Mouse (Mus musculus) gastrocnemius, postnatal 4 days (tissue): ENCODE measurements at regions not wholly inside any gene's neighbourhood (a gene's known extent, or its start where the extent isn't known, plus 50 kb on each side); places are given as distances from the start of the nearest gene placed in this dataset.

Experiments
- DNase-seq, 2 experiments: peaks; one replicate each; pipeline ENCODE4 v3.0.0; 2021 to 2022; ENCODE audit warnings: low spot score in 2 of 2, mixed read lengths in 2 of 2

DNA sequence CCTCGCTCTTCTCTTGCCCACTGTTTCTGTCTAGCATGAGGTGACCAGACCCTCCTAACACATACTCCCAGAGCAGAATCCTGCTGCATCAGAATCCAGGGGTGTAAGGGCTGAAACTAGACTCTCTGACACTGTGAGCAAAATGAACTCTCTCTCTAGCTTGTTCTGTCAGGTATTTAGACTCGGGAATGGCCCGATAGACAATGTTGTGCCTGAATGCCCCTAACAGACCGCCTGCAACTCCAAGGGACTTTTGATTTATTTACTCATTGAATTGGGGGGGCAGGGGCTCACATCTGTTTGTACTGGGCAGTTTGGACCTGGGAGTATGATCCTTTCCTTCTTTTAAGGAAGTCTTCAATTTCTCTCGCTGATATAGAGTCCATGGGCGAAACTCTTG, 469.3 kb upstream of the Trpc7 start:
- no peak for DNase-seq

GRCm38 (mm10) chr13:57364396-57364795, 468.6 kb upstream of the Trpc7 start:
- no peak for DNase-seq

DNA sequence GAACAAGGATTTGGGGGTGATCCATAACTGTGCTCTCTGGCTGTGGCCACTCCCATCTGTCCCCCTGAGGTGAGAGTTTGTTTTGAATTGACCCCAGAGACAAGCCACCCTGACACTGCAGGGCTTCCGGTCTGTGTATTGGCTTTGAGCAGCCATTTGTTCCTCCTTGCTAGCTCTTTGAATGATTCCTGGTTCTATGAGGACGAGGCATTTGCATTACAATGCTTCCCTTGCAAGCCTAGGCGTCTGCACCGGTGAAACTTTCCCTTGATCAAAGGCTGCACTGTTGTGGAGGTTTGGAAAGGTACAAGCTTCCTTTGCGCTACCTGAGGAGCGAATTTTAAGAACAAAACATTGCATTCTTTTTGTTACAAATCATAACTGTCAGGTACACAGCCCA, 466.8 kb upstream of the Trpc7 start:
- no peak for DNase-seq

GRCm38 (mm10) chr13:57361286-57361685, 465.5 kb upstream of the Trpc7 start:
- no peak for DNase-seq

- DNase-seq: no peak
Observed at GRCm38 (mm10) chr13:57354606-57355005, 458.8 kb upstream of the Trpc7 start.

- DNase-seq: no peak
Observed at GRCm38 (mm10) chr13:57353976-57354375, 458.2 kb upstream of the Trpc7 start.

GRCm38 (mm10) chr13:57350828-57351227, 455.0 kb upstream of the Trpc7 start:
- DNase-seq: no peak

- DNase-seq: no peak
Observed at GRCm38 (mm10) chr13:57338676-57339075, 442.9 kb upstream of the Trpc7 start.

- DNase-seq: no peak
Observed at GRCm38 (mm10) chr13:57336596-57336995, 440.8 kb upstream of the Trpc7 start.

DNA sequence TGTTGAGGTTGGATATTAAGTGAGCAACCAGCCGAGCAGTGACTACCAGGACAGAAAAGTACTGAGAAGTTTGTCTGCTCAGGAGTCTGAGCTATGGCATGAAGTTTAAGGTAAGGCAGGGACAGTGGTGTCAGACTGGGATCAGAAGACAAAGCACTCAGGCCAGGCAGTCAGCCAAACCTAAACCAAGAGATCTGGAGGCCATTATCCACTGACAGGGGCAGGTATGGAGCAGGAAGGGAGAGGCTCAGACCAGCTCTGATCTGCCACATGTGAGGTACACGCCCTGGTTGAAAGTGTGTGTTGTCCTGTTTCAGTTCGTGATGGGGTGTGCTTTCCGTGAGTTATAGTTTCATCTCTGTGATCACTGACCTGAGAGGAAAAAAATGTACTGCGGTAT, 437.2 kb upstream of the Trpc7 start:
- DNase-seq: no peak

DNA sequence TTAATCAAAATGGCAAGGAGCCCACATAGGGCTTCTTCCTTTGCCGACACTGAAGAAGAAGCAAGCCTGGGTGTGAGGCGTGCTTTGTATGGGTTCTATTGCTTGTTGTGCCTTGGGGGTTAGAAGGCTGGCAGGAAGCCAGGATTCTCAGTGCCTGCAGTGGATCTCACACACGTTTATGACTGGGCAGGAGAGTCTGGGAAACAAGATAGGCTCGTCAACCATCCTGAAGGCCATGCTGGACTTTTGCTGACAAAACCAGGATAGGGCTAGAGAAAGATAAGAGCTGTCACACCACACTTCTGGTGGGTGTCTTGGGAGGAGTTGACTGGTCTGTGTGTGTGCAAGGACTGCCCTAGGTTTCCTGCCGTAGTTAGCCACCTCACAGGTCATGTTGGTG, 436.1 kb upstream of the Trpc7 start:
- no peak for DNase-seq

GRCm38 (mm10) chr13:57325306-57325925, 429.6 kb upstream of the Trpc7 start:
- DNase-seq: no peak

- no peak for DNase-seq
Observed at GRCm38 (mm10) chr13:57316211-57317005, 420.6 kb upstream of the Trpc7 start.

DNA sequence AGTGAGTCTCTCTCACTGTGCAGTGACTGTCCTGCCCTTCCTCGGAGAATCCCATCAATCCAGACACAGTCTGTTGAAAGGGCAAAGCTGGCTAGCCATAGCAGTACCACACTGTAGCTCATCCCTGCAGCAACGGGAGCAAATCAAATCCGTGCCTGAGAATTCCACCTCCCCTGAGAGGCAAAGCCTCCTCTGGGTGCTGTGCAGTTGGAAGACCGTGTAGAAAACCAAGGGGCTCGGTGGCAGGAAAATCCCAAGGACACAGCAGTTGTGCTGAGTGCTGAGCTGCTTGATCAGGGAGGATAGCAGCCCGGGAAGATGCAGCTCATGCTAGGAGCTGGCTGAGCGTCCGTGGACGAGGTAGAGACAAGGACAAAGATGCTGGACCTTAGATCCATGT, 418.7 kb upstream of the Trpc7 start:
- no peak for DNase-seq

DNA sequence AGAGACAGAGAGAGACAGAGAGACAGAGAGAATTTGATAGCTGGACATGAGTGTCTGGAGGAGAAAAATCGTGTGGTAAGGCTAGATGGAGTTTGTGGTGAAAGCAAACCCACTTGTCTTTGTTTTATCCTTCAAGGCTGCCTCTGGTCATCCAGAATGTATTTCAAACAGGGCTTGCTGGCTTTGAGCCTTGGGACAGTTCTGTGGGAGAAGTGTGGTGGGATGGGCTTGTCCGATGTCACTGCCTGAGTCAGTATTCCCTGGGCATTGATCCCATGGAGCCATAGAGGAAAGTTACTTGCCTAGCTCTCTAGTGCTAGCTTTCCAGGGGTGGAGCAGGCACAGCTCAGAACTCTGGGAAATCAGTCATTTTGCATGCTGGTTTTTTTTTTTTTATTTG, 417.9 kb upstream of the Trpc7 start:
- DNase-seq: no peak

- no peak for DNase-seq
Observed at GRCm38 (mm10) chr13:57311235-57311634, 415.4 kb upstream of the Trpc7 start.

GRCm38 (mm10) chr13:57309618-57310017, 413.8 kb upstream of the Trpc7 start:
- DNase-seq: no peak

DNA sequence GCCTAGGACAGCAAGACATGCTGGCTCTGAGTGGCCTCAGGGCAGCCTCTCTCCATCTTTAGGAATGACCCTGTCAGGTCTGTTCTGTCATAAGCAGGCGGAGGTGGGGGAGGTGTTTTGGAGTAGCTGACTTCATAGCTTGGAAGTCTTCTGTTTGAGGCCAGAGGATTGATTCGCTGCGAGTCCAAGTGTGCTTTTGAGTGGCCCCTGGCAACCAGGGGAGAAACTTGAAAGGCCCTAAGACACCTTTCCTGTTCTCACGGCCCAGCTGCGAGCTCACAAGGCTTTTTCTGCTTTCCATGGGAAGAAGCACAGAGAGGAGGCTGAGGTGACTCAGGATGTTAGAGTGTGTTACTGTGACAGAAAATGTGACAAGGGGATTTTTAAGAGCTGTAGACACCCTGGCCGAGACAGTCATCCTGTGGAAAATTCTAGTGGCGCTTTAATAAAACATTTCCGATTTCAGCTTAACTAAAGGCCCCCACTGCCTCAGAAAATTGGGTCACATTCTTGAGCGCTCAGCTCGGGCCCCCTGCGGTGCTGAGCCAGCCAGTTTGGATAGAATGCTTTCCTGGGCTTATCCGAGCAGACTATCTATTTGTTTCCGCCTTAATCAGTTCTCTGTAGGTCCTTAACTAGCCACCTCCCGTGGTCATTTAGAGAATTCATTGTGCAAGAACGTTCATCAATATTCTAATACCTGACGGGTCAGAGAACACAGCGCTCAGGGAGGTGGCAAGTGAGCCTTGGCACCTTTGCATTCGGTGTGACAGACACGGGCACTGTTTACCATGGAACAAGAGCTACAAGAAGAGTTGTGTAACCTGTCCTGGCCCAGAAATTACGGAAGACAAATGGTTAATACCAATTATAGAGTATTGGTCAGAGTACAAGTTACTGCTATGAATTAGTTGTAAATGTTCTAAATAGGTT, 412.4 kb upstream of the Trpc7 start:
- no peak for DNase-seq

DNA sequence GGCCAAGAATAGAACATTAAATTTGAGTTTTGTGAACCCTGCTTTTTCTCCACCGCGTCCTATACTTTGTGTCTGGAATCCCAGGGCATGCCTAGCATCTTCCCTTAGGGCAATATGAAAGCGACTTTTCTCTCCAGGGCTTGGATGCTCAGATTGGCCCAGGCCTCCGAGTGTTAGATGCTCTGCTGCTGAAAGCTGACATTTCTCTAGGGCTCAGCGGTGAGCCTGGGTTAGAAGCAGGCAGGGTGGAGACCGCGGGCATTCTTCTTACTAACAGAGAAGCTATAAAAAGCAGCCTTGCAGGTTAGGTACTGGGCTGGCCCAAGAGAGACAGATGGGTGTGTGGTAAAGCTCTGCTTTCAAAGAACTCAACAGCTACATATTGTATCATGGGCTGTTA, 409.8 kb upstream of the Trpc7 start:
- no peak for DNase-seq

- DNase-seq: no peak
Observed at GRCm38 (mm10) chr13:57303805-57304204, 408.0 kb upstream of the Trpc7 start.

- DNase-seq: no peak
Observed at GRCm38 (mm10) chr13:57291737-57292490, 396.1 kb upstream of the Trpc7 start.
